Mouse (Mus musculus) gastrocnemius, postnatal 10 days (tissue): ENCODE results near the gene Jtb. TPM values are rescaled to one million over a fixed set of nuclear protein-coding genes. Genes with fewer than 3 reads are reported as not detected.
A peak's percentile ranks its signal among the peaks of the same experiment; 100 is the strongest.

Source experiments
- DNase-seq: peaks from one replicate; pipeline ENCODE4 v3.0.0; 2021; ENCODE audit warnings: mixed read lengths
- long read RNA-seq, 2 experiments: library from polyadenylated mRNA; stranded (forward); transcript quantifications; one replicate each; pipeline ENCODE4 v2.0.0; 2021
- total RNA-seq, 2 experiments: library from RNA; stranded (reverse); gene quantifications; 2 replicates each; pipeline ENCODE4 v1.2.3; 2021

Gene Jtb
- 10 to 100 TPM; 48.6 to 52.8 TPM for total RNA-seq
- long read RNA-seq, experiment 1, transcript Jtb-201 (5 exons, 1,101 nt) = major isoform, 56 of 75 reads
- long read RNA-seq, experiment 1, partial matches to known transcripts = 4 of 75 reads
- long read RNA-seq, experiment 1, other reads (novel, unspliced or antisense) = 14 of 75 reads
- long read RNA-seq, experiment 2, transcript Jtb-201 (5 exons, 1,101 nt) = major isoform, 66 of 74 reads
- long read RNA-seq, experiment 2, partial matches to known transcripts = 0 of 74 reads
- long read RNA-seq, experiment 2, other reads (novel, unspliced or antisense) = 5 of 74 reads

DNA sequence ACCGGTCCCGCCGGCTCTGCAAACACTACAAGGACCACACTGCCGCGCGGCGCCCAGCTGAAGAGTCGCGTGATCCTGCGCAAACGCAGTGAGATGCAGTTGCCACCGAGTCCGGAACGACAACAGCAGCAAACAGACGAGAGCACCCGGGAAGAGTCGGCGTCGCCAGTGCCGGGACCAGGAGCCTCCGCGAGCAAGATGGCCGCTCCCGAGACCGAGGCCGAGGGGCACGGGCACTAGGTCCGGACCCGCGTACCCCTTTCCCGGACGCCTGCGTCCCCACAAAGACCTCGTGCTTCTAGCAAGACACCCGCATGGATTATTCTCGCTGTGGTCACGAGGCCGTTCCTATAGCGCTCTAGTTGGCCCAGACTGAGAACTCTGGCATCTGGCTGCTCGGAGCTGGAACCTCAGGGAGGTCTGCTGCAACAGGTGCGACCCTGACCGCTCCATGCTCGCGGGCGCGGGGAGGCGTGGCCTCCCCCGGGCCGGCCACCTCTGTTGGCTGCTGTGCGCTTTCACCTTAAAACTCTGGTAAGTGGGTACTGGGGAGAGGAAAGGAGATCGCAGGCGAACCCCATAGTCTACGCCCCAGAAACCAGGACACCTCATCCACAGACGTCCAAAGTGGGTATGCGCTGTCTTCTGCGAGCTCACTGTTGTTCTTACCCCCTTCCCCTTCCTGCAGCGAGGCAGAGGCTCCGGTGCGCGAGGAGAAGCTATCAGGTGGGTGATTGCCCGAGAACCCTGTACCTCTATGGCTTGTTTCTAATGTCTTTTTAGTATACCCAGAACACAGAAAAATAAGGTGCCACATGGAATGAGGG lies at the start of gene Jtb:
Gene Jtb, plus strand, starts transcription at position 91 of the 827 bp plus-strand sequence.
- peak; percentile 89 for DNase-seq

DNA sequence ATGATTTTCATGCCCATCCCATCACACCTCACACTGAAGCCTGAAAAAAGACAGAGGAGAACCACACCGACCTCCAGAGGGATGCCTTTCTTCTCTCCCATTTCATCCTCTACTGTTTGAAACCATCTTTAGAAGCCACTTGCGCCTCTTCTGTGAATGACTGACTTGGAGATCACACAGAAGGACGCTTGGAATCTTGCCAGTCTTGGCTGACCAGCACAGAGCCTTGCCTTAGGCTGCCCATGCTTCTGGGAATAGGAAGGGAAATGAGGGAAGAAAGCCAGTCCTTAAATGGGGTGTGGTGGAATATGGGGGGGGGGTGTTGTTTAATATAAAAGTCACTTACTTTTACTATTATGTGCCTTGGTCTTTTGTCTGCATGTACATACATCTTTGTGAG lies 47.8 kb upstream of the Jtb start:
- DNase-seq = no peak

DNA sequence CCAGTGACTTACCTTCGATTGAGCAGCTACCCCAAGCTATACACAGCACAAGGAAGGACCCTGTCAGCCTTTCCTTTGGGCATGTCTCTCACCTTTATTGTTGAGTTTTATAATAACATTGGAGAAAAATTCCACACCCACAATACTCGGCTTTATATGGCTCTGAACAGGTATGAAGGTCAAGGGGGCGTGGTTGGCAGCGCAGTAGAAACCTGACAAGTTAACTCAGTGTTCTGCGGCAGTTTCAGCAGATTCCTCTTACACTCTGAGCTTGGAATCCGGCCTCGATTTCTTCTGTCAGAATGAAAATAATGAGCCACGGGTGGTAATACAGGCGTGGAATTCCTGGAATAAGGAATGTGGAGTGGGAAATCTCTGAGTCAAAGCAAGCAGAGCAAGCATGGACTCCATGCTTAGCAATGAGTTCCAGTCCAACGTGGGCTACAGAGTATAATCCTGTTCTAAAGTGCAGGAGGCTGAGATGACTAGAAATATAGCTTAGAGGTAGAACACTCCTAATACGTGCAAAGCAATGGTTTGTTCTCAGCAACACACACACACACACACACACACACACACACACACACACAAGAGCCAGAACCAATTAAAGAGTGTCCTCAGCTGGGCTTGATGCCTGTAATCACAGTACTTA lies 40.4 kb upstream of the Jtb start:
- DNase-seq = no peak

DNA sequence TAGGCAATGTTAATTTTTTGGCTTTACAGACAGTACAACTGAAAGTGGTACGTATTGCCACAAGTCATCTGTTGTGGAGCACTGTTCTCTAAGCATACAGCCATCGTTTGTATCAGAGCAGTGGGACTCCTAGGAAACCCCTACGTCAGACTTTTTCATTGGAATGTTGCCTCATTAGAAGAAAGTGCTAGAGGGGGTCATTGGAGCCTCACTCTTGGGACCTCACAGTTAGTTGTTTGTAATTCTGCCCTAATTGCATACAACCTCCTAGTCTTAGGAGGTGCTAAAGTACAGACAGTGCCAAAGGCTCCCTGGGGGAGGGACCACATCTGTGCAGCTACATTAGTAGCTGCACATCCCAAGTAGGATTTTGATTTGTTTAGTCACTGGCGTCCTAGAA lies 36.6 kb upstream of the Jtb start:
- no peak for DNase-seq

DNA sequence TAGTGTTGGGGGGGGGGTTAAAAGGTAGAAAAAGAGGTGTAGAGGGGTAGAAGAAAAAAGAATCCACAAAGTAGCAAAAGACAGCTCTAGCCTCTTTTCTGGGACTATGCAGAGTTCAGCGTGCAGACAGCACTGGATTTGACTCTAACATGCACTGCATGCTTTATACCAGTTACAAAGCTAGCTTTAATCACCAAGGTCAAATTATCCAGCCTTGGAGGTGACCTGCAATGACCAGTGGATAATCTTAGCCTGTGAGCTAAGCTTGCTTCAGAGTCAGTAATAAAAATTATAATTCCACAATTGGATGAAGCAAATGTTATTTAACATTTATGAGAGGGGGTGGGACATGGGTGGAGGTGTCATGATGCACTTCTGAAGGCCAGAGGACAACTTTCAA lies 35.8 kb upstream of the Jtb start:
- no peak for DNase-seq

DNA sequence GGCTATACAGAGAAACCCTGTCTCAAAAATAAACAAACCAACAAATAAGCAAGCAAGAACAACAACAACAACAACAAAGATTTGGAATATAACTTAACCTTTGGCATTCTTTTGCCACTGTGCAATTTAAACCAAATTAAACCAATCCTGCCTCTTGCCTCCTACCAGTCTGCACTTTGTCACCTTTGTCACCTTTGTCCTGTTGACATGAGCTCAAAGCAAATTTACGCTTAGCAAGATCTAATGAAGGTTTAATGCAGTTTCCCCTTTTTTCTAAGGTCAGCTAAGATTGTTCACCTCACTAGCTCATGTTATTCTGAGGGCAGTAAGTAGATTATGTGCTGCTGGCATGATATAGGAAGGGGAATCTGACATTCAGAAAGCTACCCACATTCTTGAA lies 33.8 kb upstream of the Jtb start:
- no peak for DNase-seq

DNA sequence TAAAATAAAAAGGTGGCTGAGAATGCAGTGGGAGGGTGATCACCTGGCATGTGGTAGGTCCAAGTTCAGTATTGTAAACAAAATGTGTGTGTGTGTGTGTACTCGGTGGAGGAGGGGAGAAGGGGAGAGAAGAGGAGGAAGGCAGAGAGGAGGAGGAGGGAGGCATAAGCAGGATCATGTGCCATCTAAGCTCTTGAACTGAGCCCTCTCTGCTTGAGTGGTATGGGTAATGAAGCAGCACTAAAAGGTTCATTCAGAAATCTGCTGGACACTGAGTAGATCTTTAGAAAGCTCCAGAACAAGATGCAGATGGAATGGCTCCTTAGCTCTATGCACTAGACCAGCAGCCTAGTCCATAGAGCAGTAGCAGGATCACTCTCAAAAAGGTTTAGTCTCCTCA lies 28.5 kb upstream of the Jtb start:
- no peak for DNase-seq

DNA sequence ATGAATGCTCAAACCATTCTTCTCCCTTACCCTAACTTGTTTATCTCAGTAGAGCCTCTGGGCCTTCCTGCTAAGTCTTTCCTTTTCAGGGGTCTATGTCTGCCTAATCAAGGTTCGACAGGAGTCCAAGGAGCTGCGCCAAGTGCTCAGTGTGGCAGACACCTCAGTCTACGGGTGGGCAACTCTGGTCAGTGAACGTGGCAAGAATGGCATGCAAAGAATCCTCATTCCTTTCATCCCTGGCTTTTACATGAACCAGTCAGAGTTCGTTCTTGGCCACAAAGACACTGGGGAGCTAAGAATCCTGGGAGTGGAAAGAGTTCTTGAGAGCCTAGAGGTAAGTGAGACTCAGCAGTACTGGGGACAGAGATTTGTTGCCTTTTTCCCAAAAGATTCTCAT lies 27.8 kb upstream of the Jtb start:
- DNase-seq = no peak

DNA sequence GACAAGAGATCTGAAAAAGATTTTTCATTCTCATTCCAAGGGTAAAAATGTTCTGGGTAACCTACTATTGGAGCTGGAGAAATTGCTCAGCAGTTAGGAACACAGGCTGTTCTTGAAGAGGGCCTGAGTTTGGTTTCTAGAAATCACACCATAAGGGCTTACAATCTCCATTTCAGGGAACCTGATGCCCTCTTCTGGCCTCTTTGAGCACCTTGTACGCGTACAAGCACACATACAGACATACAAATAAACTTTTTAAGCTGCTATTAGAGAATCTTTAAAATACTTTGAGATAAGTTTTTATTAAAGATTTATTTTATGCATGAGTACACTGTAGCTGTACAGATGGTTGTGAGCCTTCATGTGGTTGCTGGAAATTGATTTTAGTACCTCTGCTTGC lies 26.8 kb upstream of the Jtb start:
- DNase-seq = no peak

DNA sequence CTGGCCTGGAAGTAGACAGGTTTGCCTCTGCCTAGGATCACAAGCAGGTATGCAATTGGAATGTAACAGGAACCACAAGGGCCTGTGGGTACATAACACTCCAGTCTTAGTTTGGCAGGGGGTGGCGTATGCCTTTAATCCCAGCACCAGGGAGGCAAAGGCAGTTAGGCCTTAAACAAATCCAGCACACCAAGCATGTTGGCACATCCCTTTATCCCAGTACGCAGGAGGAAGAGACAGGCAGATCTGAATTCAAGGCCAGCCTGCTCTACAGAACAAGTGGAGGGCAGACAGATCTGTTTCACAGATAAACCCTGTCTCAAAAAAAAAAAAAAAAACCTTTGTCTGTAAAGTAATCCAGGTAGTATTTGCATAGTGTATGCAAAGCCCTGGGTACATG lies 22.7 kb upstream of the Jtb start:
- no peak for DNase-seq

DNA sequence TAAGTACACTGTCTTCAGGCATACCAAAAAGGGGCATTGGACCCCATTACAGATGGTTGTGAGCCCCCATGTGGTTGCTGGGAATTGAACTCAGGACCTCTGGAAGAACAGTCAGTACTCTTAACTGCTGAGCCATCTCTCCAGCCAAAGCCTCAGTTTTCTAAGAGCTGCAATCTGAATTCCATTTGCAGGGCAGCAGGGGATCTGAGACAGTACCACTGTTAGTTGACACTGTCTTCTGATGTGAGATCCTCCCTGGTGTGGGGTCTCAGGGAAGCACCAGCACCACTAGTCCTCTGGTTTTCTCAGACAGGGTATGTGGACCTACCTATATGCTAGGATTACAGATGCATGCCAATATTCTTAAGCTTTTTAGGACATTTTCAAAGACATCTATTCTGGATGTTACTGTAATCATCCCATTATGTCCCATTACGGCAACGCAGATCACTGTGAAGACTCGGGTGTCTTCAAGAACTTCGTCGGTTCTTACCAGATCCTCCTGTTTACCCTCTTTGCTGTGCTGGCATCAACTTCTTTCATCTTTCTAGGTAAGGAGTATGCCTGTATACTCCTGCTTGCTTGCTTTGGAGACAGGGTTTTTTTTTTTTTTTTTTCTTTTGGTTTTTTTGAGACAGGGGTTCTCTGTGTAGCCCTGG lies 21.4 kb upstream of the Jtb start:
- DNase-seq = no peak

DNA sequence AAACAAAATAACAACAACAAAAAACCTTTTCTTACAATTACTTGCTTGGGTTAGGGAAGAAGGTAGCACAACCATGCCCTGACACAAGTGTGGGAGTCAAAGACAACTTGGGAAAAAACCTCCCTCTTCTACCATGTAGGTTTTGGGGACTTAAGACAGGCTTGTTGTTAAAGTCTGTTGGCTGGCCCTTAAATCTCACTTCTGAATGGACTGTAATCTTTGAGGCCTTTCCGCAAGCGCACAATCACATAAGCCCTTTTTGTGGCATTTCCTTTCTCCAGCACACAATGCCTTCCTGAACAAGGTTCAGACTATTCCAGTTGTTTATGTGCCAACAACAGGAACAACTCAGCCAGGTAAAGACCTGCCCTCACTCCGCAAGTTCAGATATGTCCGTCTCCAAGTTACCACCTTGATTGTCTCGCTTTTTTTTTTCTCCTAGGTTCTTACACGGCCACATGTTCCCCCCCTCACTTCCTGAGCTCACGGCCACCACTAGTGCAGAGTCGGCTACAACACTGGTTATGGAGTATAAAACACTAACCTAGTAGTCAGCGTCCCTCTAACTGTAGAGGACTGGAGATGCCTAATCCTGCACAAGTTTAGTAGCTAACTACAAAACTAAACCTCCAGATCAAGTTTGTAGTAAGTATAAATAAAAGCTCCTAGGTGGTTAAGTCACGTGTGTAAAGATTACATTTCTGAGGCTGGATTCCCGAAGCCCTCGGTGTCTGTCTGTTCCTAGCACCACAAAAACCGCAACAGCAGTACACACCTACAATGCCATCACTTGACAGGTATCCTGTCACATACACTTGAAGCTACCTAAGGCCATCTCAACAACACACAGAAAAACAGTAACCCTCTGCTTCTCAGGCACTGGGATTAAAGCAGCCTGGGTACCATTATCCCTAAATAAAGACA lies 19.7 kb upstream of the Jtb start:
- DNase-seq = no peak

DNA sequence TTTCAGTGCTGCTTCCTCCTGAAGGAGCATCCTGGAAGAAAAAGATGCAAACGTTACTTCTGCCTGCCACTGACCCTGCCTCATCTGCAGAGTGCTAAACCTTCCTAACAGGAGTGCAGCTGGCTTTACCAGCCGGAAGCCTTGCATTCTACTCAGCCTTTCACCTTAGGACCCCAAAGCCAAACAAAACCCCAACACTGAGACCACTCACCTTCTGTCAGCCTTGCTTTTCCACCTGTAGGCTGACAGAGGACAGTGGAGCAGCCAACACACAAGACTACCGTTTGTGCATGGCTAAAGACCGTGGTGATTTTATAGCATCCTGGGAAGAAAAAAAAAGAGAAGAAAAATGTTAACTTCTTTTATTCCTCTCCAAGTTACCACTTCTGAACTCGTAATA lies 18.7 kb upstream of the Jtb start:
- DNase-seq = no peak

DNA sequence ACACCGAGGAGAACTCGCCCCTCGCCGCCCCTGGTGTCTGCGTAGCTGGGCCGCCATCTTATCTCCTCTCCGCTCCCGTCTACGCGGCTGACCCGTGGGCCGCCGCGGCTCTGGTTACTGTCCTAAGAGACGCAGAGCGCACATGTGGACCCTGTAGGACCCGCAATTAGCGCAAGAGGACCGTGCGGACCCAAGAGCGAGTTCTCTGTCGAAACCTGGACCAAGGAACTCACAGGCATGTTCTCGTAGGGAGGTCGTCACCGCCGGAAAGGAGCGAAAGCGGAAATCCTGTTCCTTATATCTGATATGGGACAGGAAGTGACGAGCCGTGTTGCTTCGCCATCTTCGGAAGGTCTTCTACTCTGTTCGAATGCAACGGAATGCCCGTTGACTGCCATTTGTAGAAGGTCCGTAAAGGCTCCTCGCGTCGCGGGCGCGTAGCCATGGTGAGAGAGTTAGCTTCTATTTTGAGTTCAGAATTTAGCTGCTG lies 18.0 kb upstream of the Jtb start, which contains the start of the genes Rps27 and Rab13:
Gene Rps27, minus strand, starts transcription at position 275 of the 490 bp plus-strand sequence.
Gene Rab13, plus strand, starts transcription at position 319 of the 490 bp plus-strand sequence.
- peak; percentile 71 for DNase-seq

DNA sequence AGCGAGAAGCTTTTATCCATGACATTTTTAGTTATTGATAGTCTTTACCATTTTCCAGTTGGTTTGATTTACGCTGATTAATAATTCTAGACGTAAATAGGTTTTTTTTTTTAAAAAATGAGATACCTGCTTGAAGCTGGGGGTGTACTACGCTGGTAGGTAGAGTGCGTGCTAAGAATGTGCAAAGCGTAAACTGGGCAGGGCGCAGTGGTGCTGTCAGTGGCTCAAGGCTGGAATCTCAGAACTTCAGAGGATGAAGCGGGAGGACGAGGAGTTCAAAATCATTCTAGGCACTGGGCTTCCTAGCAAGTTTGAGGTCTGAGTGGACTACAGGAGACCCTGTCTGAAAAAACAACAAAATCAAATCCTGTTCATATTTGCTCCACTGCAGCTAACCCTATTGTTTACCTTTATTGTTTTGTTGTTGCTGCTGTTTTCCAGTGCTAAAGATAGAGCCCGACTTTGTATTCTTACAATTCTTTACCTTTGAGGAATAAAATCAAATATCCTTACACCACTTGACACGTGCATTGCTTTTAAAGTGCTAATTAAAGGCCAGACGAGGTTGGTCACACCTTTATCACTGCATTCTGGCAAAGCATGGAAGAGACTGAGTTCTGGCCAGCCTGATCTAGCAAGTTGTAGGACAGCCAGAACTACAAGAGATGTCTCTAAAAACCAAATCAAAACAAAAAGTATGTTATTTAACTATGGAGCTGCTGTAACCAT lies 17.3 kb upstream of the Jtb start:
- DNase-seq = no peak

DNA sequence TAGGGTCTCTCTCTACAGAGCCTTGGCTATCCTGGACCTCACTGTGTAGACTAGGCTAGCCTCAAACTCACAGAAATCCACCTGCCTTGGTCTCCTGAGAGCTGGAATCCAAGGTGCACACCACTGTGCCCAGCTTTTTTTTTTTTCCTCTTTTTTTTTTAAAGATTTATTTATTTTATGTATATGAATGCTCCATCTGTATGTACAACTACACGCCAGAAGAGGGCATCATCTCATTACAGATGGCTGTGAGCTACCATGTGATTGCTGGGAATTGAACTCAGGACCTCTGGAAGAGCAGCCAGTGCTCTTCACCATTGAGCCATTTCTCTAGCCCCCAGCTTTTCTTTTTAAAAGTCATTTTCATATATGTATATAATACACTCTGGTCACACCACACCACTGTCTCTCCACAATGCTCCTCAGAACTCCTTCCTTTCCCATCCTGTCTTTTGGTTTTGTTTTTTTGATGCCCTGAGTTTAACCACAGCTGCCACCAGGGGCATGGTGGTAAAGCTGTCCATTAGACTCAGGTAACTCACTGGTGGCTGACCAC lies 15.5 kb upstream of the Jtb start:
- no peak for DNase-seq

DNA sequence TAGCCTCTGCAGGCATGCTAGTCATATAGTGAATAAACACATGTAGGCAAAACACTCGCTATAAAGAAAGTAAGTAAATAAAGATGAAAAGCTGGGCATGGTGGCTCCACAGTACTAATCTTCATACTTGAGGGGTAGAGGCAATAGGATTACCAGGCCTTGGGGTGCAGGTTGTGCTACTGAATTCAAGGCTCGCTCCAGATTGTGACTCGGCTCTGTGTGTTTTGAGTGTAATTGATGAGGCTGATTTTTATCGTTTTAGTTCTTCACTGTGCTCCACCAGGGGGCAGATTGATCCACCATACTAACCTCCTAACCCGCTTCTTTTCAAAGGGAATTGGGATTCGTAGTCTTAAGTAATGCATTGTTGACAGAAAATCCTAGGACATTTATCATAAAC lies 11.3 kb upstream of the Jtb start:
- peak; percentile 28 for DNase-seq

DNA sequence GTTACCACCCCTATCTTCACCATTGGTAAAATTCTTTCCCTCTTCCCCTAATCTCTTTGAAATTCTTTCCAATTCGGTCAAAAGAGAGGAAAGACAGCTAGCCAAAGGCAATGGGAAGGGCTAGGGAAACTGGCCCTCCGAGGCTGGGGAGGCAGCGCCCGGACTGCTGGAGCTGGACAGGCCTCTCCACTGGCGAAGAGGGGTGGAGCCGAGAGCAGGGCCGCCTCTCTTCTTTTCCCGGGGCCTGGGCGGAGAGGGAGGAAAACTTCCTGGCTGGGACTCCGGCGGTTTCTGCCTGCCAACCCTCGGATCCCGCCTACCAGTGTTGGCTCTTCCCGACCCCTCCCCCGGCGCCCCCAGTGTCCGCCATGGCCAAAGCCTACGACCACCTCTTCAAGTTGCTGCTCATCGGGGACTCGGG lies 10.9 kb upstream of the Jtb start:
- DNase-seq = peak; percentile 77

DNA sequence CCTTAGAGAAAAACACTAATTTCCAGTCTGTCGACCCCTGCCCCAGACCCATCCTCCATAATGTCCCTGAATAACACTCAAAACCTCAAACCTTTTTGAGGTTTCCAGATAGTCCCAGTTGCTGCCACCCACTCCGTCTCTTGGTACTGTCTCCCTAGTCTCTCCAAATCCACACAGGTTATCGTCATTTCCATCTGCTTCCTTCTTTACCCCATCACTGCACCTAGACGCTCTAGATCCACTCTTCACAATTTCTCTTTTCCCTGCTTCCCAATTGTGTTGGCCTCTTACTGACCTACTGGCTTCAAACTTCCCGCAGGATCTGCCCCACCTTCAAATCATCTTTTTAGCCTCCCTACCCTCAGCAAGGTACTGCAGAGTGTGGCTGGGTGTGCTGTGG lies 10.3 kb upstream of the Jtb start:
- no peak for DNase-seq

DNA sequence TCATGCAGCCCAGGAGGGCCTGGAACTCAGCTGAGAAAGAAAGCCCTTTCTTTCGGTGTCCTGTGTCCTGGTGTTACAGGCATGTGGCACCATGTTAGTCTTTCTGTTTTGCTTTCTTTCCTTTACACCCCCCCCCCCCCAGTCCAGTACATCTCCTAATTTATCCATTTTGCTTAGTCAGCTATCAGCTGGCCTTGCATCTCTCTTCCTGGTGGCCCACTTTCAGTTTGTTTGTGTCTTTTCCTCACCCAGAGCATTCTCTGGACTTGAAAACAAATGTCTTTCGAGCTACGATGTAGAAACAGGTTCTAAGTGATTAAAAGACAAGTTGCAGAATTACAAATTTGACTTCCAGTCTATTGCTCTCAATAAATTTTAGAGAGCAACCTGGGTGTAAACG lies 8.9 kb upstream of the Jtb start:
- no peak for DNase-seq
